Comparison of ENCODE assay signal across 37 mouse cellular contexts in genomic region chr1:121486803-121487202, GRCm38 (mm10). TPM values are rescaled to one million over a fixed set of nuclear protein-coding genes. Genes with fewer than 3 reads are reported as not detected.
"Had no signal": no experiment of that assay in that cellular context is flagged by ENCODE, and none has a peak within 500 bp of the region (broad histone marks: within the 10 kb centered on the region; RNA-seq: fewer than 3 reads in every experiment).

No protein-coding gene starts in this region.

- H3K9ac ChIP-seq: limb, embryonic 12.5 days; limb, embryonic 13.5 days; limb, embryonic 15.5 days; liver, embryonic 12.5 days; liver, embryonic 13.5 days; liver, embryonic 14.5 days; liver, embryonic 15.5 days; lung, embryonic 14.5 days; lung, embryonic 15.5 days; midbrain, embryonic 12.5 days; midbrain, embryonic 13.5 days; midbrain, embryonic 15.5 days had no signal

- H3K4me3 ChIP-seq: left cerebral cortex, adult 2 months; limb, embryonic 10.5 days; limb, embryonic 12.5 days; limb, embryonic 13.5 days; limb, embryonic 15.5 days; liver, embryonic 12.5 days; liver, embryonic 13.5 days; liver, embryonic 15.5 days; lung, embryonic 15.5 days; megakaryocyte, embryonic 14.5 days; midbrain, embryonic 10.5 days; midbrain, embryonic 12.5 days; midbrain, embryonic 13.5 days; midbrain, embryonic 15.5 days; myocyte had no signal

- H3K27me3 ChIP-seq: limb, embryonic 12.5 days; limb, embryonic 13.5 days; limb, embryonic 15.5 days; liver, embryonic 12.5 days; liver, embryonic 13.5 days; liver, embryonic 15.5 days; lung, embryonic 15.5 days; megakaryocyte, embryonic 14.5 days; midbrain, embryonic 12.5 days; midbrain, embryonic 13.5 days; midbrain, embryonic 15.5 days had no signal

- H3K9me3 ChIP-seq: limb, embryonic 10.5 days; limb, embryonic 12.5 days; limb, embryonic 13.5 days; limb, embryonic 15.5 days; liver, embryonic 12.5 days; liver, embryonic 13.5 days; liver, embryonic 15.5 days; lung, embryonic 15.5 days; megakaryocyte, embryonic 14.5 days; midbrain, embryonic 10.5 days; midbrain, embryonic 12.5 days; midbrain, embryonic 13.5 days; midbrain, embryonic 15.5 days had no signal

- DNase-seq: left cerebral cortex, postnatal 4 days; liver; liver, embryonic 13.5 days; lung, adult 18-20 months; lung, adult 2 months; lung, embryonic 14.5 days; lung, postnatal 10 days; lung, postnatal 14 days; lung, postnatal 36 days; lung, postnatal 4 days; midbrain, embryonic 14.5 days had no signal

- ATAC-seq: liver, embryonic 12.5 days; lung, postnatal 0 days; midbrain, embryonic 13.5 days; midbrain, embryonic 15.5 days; midbrain, embryonic 16.5 days had no signal

- H3K4me1 ChIP-seq: limb, embryonic 10.5 days; limb, embryonic 12.5 days; limb, embryonic 13.5 days; limb, embryonic 15.5 days; liver, embryonic 12.5 days; liver, embryonic 13.5 days; liver, embryonic 15.5 days; lung, embryonic 15.5 days; midbrain, embryonic 10.5 days; midbrain, embryonic 12.5 days; midbrain, embryonic 13.5 days; midbrain, embryonic 15.5 days had no signal

- H3K4me2 ChIP-seq: limb, embryonic 12.5 days; limb, embryonic 13.5 days; limb, embryonic 15.5 days; liver, embryonic 11.5 days; liver, embryonic 12.5 days; liver, embryonic 13.5 days; liver, embryonic 15.5 days; lung, embryonic 14.5 days; lung, embryonic 15.5 days; midbrain, embryonic 11.5 days; midbrain, embryonic 12.5 days; midbrain, embryonic 13.5 days; midbrain, embryonic 15.5 days had no signal

- H3K27ac ChIP-seq: left cerebral cortex, adult 2 months; limb, embryonic 10.5 days; limb, embryonic 12.5 days; limb, embryonic 13.5 days; limb, embryonic 15.5 days; liver, embryonic 12.5 days; liver, embryonic 13.5 days; liver, embryonic 14.5 days; liver, embryonic 15.5 days; lung, embryonic 15.5 days; macrophage; midbrain, embryonic 10.5 days; midbrain, embryonic 12.5 days; midbrain, embryonic 13.5 days; midbrain, embryonic 15.5 days had no signal

RNA-seq across cellular contexts. Expression of gene Htr5b, which starts 41.5 kb away (rescaled TPM):
- total RNA-seq: megakaryocyte progenitor cell, adult 5-6 weeks; megakaryocyte, adult 5-6 weeks; megakaryocyte-erythroid progenitor cell, adult 5-6 weeks; monocyte, adult 5-6 weeks had no signal
- polyA plus RNA-seq: liver, embryonic 11.5 days; liver, embryonic 12.5 days; liver, embryonic 13.5 days; liver, embryonic 14.5 days; liver, embryonic 15.5 days; liver, embryonic 16.5 days; lung, adult 2 months; lung, embryonic 15.5 days; lung, embryonic 16.5 days; lung, postnatal 0 days; macrophage; myocyte had no signal
